Mouse (Mus musculus): ENCODE results near the gene Fam209. TPM values are rescaled to one million over a fixed set of nuclear protein-coding genes. Genes with fewer than 3 reads are reported as not detected.

The Fam209 gene
- total RNA-seq (2021) = not detected

DNA sequence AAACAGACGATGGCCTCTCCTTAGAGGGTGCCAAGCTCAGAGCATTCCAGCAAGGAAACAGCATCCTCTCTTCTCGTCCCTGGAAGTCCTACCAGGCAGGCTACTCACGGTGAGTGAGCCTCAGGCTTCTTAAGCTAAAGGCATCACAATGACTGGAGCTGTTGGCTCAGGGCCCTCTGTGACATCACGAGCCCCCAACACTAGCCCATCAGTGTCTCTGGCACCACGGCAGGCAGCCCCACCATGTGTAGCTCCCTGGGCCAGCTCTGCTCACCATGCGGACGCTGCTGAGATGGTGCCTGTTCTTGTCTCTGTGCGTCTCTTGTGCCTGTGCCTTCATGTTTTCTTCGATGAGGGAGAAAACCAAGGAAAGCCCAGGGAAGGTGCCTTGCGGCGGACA is at the start of gene Fam209:
Gene Fam209, plus strand, starts transcription at position 203 of the 400 bp plus-strand sequence.
- intact Hi-C loops (cut with DNase I) = no loop called here
- DNase-seq (ENCODE audit: low spot score) = no peak

DNA sequence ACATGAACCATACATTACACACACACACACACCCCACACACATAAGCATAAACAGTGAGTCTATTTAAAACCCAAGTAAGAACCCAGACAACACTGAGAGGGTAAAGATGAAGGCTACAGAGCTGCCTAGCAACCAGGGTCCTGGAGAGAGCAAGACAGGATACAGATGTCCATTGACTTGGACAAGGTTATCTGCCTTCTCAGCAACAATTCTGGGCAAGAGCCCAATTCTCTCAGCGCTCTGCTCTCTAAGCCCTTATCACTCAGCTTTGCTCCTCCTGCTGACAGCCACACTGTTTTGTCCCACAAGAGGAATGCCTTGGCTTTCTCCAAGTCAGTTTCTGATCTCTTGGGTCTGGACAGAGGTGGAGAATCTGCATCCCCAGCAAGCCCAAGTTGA is 41.7 kb upstream of the Fam209 start:
- intact Hi-C loops (cut with DNase I) = no loop called here
- no peak for DNase-seq (ENCODE audit: low spot score)

- DNase-seq (ENCODE audit: low spot score) = no peak
- intact Hi-C loops (cut with DNase I) = no loop called here
Measured at GRCm38 (mm10) chr2:172433746-172434145, 38.6 kb upstream of the Fam209 start.

GRCm38 (mm10) chr2:172437371-172437952 is 34.9 kb upstream of the Fam209 start:
- no peak for DNase-seq (ENCODE audit: low spot score)
- intact Hi-C loops (cut with DNase I) = no loop called here

DNA sequence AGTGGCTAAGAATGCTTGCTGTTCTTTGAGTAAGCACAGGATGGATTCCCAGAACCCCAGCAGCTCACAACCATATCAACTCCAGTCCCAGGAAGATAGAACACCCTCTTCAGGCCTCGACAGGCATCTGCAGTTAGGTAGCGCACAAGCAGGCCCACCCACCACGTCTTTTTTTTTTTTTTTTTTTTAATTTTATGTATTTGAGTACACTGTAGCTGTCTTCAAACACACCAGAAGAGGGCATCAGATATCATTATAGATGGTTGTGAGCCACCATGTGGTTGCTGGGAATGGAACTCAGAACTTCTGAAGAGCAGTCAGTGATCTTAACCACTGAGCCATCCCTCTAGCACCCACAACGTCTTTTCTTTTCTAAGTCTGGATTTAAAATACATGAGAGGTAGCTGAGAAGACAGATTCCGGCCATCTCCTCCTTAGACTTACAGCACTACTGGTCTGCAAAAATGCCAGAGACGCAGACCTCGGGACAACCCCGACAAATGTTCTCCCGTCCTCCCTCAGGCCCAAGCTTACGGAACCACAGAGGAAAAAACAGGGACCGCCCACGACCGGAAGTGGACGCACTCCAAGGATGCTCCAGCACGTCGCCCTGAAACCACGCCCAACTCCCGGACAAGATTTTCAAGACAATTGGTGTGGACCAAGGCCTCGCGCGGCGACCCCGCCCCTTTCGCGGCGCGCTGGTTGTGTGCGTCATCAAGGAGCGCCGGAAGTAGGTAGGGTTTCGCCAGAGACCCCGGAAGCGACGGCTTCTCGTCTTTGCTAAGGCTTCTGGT is 32.3 kb upstream of the Fam209 start, which contains the start of gene Rtf2:
Gene Rtf2, plus strand, starts transcription at position 714 of the 797 bp plus-strand sequence.
- intact Hi-C loops (cut with DNase I) = loop anchor here (2.0 kb wide), 2 partner anchors 69 to 93 kb away; partner anchors contain the start of genes Aurka and Cstf1
- DNase-seq (ENCODE audit: low spot score) = peak; percentile 98

DNA sequence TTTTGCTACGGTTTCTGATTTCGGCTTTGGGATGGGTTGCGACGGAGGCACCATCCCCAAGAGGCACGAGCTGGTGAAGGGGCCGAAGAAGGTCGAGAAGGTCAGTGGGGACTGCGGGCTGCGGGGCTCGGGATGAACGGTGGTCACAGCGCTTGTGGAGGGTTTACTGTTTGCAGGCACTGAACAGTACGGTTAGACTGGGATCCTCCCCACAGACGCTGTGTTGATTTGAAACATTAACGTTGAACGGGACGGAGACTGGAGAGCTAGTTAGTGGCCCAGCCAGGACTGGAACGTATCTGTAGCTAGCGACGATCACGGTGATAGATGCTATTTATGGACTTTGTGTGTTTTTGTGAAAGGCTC is 31.7 kb upstream of the Fam209 start:
- intact Hi-C loops (cut with DNase I) = loop anchor here (2.0 kb wide), 1 partner anchor 94 kb away; no protein-coding TSS in a partner anchor
- no peak for DNase-seq (ENCODE audit: low spot score)

GRCm38 (mm10) chr2:172441176-172441575 is 31.1 kb upstream of the Fam209 start:
- no peak for DNase-seq (ENCODE audit: low spot score)

DNA sequence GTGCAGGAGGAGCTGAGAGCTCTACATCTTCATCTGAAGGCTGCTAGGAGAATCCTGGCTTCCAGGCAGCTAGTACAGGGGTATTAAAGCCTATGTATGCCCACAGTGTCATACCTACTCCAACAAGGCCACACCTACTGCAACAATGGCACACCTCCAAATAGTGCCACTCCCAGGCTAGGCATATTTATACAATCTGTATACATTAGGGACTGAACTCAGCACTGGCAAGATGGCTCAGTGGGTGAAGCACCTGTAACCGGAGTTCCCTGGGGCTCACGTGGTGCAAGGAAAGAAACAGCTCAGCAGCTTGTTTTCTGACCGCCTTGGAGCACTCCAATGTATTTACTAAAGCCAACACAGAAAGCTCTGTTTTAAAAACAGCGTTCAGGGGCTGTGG is 26.7 kb upstream of the Fam209 start:
- DNase-seq (ENCODE audit: low spot score) = no peak
- intact Hi-C loops (cut with DNase I) = loop anchor here (5.0 kb wide), 1 partner anchor 223 kb away; no protein-coding TSS in a partner anchor

More at GRCm38 (mm10) chr2:172441176-172441575, 31.1 kb upstream of the Fam209 start:
- intact Hi-C loops (cut with DNase I) = loop anchor here (2.0 kb wide), 1 partner anchor 94 kb away; no protein-coding TSS in a partner anchor

- no peak for DNase-seq (ENCODE audit: low spot score)
- intact Hi-C loops (cut with DNase I) = loop anchor here (5.0 kb wide), 1 partner anchor 225 kb away; no protein-coding TSS in a partner anchor
Measured at GRCm38 (mm10) chr2:172447317-172447716, 25.0 kb upstream of the Fam209 start.

GRCm38 (mm10) chr2:172448329-172448728 is 24.0 kb upstream of the Fam209 start:
- DNase-seq (ENCODE audit: low spot score) = no peak
- intact Hi-C loops (cut with DNase I) = loop anchor here (5.0 kb wide), 1 partner anchor 226 kb away; no protein-coding TSS in a partner anchor

DNA sequence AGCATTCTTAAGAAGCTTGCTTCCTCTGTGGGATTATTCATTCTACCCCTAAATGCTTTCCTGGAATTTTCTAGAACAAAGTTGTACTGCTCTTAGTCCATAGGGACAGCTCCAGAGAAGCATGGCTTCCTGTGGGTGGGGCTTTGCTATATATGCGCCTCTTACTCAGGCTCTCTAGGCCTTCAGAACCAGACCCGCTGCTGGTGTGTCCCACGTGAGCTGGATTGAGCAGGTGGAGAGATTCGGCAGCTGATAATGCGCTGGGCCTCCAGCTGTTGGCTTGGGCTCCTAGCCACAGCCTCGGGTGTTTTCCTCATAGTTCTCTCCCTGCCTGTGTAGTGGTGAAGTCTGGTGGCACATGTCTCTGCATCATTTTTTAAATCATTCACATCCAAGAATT is 21.7 kb upstream of the Fam209 start:
- no peak for DNase-seq (ENCODE audit: low spot score)
- intact Hi-C loops (cut with DNase I) = no loop called here

- intact Hi-C loops (cut with DNase I) = no loop called here
- no peak for DNase-seq (ENCODE audit: low spot score)
Measured at GRCm38 (mm10) chr2:172452031-172452430, 20.3 kb upstream of the Fam209 start.

DNA sequence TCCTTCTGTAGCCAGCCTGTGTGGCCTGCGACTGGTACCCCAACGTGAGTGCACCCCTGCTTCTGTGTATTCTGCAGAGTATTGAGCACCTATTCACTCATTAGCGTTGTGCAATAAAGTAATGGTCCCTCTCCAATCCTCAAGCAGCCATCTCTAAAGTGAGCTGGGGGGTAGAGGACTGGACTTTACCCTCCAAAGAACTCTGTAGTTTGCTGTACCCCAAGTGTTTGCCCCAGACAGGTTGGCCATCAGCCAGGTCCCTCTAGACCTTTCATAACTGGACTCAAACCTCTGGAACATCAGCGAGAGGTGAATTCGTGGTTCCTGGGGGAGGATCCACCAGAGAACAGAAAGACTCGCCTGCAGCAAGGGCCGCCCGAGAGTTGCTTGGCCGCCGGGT is 19.9 kb upstream of the Fam209 start:
- intact Hi-C loops (cut with DNase I) = no loop called here
- no peak for DNase-seq (ENCODE audit: low spot score)

GRCm38 (mm10) chr2:172458496-172458895 is 13.8 kb upstream of the Fam209 start, which contains the start of gene Gcnt7:
Gene Gcnt7 (minus strand): TSS chr2:172458596.
- intact Hi-C loops (cut with DNase I) = no loop called here
- DNase-seq (ENCODE audit: low spot score) = no peak

DNA sequence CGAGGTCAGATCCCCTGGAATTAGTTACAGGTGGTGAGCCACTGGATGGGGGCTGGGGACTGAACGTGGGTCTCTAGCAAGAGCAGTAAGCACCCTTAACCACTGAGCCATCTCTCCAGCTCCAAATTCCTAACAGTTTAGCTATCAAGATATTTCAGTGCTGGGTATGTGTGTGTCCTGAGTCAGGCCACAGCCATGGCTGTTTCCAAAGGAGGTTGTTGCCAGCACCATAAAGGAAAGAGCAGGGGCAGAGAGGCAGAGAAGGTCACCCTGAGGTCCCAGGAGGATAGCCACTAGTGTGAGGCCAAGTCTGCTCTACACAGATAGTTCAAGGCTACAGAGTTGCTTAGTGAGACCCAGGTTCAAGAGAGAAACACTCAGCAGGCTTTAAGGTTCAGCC is 11.7 kb upstream of the Fam209 start:
- no peak for DNase-seq (ENCODE audit: low spot score)
- intact Hi-C loops (cut with DNase I) = no loop called here

GRCm38 (mm10) chr2:172462813-172463212 is 9.5 kb upstream of the Fam209 start:
- intact Hi-C loops (cut with DNase I) = no loop called here
- DNase-seq (ENCODE audit: low spot score) = no peak

- DNase-seq (ENCODE audit: low spot score) = no peak
- intact Hi-C loops (cut with DNase I) = no loop called here
Measured at GRCm38 (mm10) chr2:172466427-172467132, 5.7 kb upstream of the Fam209 start.

GRCm38 (mm10) chr2:172467206-172467605 is 5.1 kb upstream of the Fam209 start:
- DNase-seq (ENCODE audit: low spot score) = no peak
- intact Hi-C loops (cut with DNase I) = no loop called here

DNA sequence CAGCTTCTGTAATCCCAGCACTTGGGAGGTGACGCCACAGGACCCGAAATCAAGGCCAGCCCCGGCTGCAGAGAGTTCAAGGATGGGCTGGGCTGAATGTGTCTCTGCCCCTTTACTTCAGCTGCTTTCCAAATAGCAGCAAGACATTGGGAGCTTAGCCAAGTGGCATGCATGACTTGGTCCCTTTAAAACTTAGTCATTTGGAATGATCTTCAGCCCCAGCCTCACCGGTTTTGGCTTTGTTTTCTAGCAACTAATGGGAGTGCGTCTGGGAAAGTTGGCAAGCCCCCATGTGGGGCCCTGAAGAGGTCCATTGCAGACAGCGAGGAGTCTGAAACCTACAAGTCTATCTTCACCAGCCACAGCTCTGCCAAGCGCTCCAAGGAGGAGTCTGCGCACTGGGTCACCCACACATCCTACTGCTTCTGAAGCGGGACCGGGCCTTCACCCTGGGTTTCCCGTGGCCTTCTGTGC is 3.9 kb upstream of the Fam209 start:
- DNase-seq (ENCODE audit: low spot score) = no peak
- intact Hi-C loops (cut with DNase I) = no loop called here

DNA sequence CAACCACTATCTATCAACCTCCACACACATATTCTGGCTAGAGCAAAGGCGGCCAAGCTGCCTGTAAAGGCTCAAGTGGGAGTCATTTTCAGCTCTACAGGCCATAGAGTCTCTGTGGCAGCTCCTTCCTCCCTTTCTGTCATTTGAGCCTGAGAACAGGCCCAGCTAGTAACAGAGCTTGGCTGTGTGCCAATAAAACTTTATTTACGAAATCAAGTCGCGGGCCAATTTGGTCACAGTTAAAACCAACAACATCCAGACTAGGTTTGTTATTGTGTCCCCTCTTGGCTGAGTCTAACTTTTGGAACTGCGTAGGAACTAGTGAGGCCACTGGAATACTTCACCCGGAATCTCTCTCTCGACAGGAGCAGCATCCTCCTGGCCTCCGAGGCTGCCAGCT is 1.3 kb downstream of the Fam209 start:
- no peak for DNase-seq (ENCODE audit: low spot score)
- intact Hi-C loops (cut with DNase I) = no loop called here
